In genomic region chr6:64728499-64729198, GRCm38 (mm10) we compare ENCODE assay signal across 8 mouse cellular contexts. TPM values are rescaled to one million over a fixed set of nuclear protein-coding genes. Genes with fewer than 3 reads are reported as not detected.
DNase-seq lines count a peak whose midpoint lies in the region; ATAC-seq lines count a peak whose summit lies in the region.

Gene Atoh1, plus strand, starts transcription at chr6:64729125.

- peak within 1 kb of the TSS; percentile 57 for H3K9ac ChIP-seq in hindbrain, embryonic 16.5 days (ENCODE audit: low read depth, low read length)
- no peak within 1 kb of the TSS for H3K9ac ChIP-seq in liver, embryonic 11.5 days (ENCODE audit: low read depth, low read length)

- peak within 1 kb of the TSS; percentile 76 for H3K4me2 ChIP-seq in hindbrain, embryonic 16.5 days (ENCODE audit: low read length)
- H3K4me2 ChIP-seq in liver, embryonic 11.5 days: peak within 1 kb of the TSS; percentile 68

- intact Hi-C loops in heart, postnatal 25 days (cut with DNase I): no loop called here

- peaks cover 78% of the 10 kb centered on the region for H3K27me3 ChIP-seq in forebrain, embryonic 10.5 days (ENCODE audit: poor library complexity, severe bottlenecking)
- H3K27me3 ChIP-seq in hindbrain, embryonic 16.5 days (replicated peaks; ENCODE audit: control insufficient read depth, insufficient read depth, low read length): peaks cover 27% of the 10 kb centered on the region
- H3K27me3 ChIP-seq in liver, embryonic 11.5 days (replicated peaks; ENCODE audit: control insufficient read depth, insufficient read depth, low read length): peaks cover 66% of the 10 kb centered on the region

- H3K4me3 ChIP-seq in forebrain, embryonic 10.5 days: peak within 1 kb of the TSS; percentile 54
- peak within 1 kb of the TSS; percentile 50 for H3K4me3 ChIP-seq in hindbrain, embryonic 16.5 days (ENCODE audit: low read length)
- peak within 1 kb of the TSS; percentile 40 for H3K4me3 ChIP-seq in liver, embryonic 11.5 days (ENCODE audit: low read depth, low read length)

- ATAC-seq in hindbrain, embryonic 16.5 days: peak; percentile 82
- ATAC-seq in liver, embryonic 11.5 days (replicated peaks; ENCODE audit: low FRiP score): peak; percentile 65; the same call in 1 of the 2 replicates

- WGBS in forebrain, embryonic 10.5 days: 0% methylated on average over 34 of the region's 34 CpGs
- under 1% methylated on average over 34 of the region's 34 CpGs for WGBS in hindbrain, embryonic 16.5 days
- 2% methylated on average over 34 of the region's 34 CpGs for WGBS in liver, embryonic 11.5 days

- peaks cover 28% of the 10 kb centered on the region for H3K4me1 ChIP-seq in forebrain, embryonic 10.5 days
- peaks cover 19% of the 10 kb centered on the region for H3K4me1 ChIP-seq in hindbrain, embryonic 16.5 days (ENCODE audit: control insufficient read depth, insufficient read depth, low read depth, low read length)
- peaks cover 3% of the 10 kb centered on the region; the same call in 1 of the 2 replicates for H3K4me1 ChIP-seq in liver, embryonic 11.5 days (replicated peaks; ENCODE audit: control insufficient read depth, insufficient read depth, low read length)

- peak; percentile 7 to 32 for DNase-seq in heart, adult 18-20 months
- DNase-seq in heart, postnatal 25 days (ENCODE audit: low spot score): no peak
- DNase-seq in forebrain, embryonic 10.5 days (ENCODE audit: extremely low spot score, low spot score): peak; percentile 81
- peak; percentile 49 for DNase-seq in liver, embryonic 11.5 days (ENCODE audit: low spot score)
- DNase-seq in neural tube, embryonic 10.5 days (ENCODE audit: extremely low spot score, low spot score): peak; percentile 79
- no peak for DNase-seq in layer of hippocampus, postnatal 36 days
- DNase-seq in left cerebral cortex, adult 18-20 months (ENCODE audit: low spot score in 2 of 2): no peak

- no peak within 1 kb of the TSS for H3K27ac ChIP-seq in forebrain, embryonic 10.5 days
- H3K27ac ChIP-seq in hindbrain, embryonic 16.5 days (ENCODE audit: low read depth, low read length): peak within 1 kb of the TSS; percentile 54; the same call in 1 of the 2 replicates
- no peak within 1 kb of the TSS for H3K27ac ChIP-seq in liver, embryonic 11.5 days (ENCODE audit: low read depth, low read length)

- no peaks in the 10 kb centered on the region for H3K36me3 ChIP-seq in forebrain, embryonic 10.5 days (replicated peaks)
- no peaks in the 10 kb centered on the region for H3K36me3 ChIP-seq in hindbrain, embryonic 16.5 days (ENCODE audit: control insufficient read depth, insufficient read depth, low read length)
- no peaks in the 10 kb centered on the region for H3K36me3 ChIP-seq in liver, embryonic 11.5 days (ENCODE audit: control insufficient read depth, insufficient read depth, low read length)

- no peaks in the 10 kb centered on the region for H3K9me3 ChIP-seq in forebrain, embryonic 10.5 days
- H3K9me3 ChIP-seq in hindbrain, embryonic 16.5 days (ENCODE audit: control insufficient read depth, low read length): no peaks in the 10 kb centered on the region
- H3K9me3 ChIP-seq in liver, embryonic 11.5 days (ENCODE audit: control insufficient read depth, low read length): no peaks in the 10 kb centered on the region

RNA-seq across cellular contexts. Expression of gene Atoh1, which starts in this region (rescaled TPM):
- total RNA-seq in heart, adult 18-20 months (2021): not detected
- not detected for total RNA-seq in heart, postnatal 25 days (2021)
- not detected in 2 replicates for polyA plus RNA-seq in forebrain, embryonic 10.5 days (2016; fragmentation: Nextera tagmentation; extraction: Ambion mirVana)
- 9.0 and 14.4 TPM in 2 replicates for polyA plus RNA-seq in hindbrain, embryonic 16.5 days (2015; fragmentation: Nextera tagmentation; extraction: Ambion mirVana)
- polyA plus RNA-seq in liver, embryonic 11.5 days (2014; fragmentation: Nextera tagmentation; extraction: Ambion mirVana): not detected in 2 replicates
- not detected for total RNA-seq in layer of hippocampus, postnatal 36 days (2021)
- total RNA-seq in left cerebral cortex, adult 18-20 months (2021): not detected

Comparison
In these comparisons a context has a peak if more than half of its experiments do, and no peak if none do; other contexts are left out.
1. Peak in DNase-seq in heart, adult 18-20 months; RNA of the gene not detected or under 1 TPM.
2. Peak in DNase-seq and H3K4me3 ChIP-seq in forebrain, embryonic 10.5 days; RNA of the gene not detected or under 1 TPM.
3. Peak in DNase-seq, ATAC-seq, H3K4me3 ChIP-seq and H3K4me2 ChIP-seq in liver, embryonic 11.5 days; RNA of the gene not detected or under 1 TPM.